Mouse (Mus musculus) hindbrain, embryonic 14.5 days (tissue): ENCODE data around the gene Ing3. TPM values are rescaled to one million over a fixed set of nuclear protein-coding genes. Genes with fewer than 3 reads are reported as not detected.
A peak's percentile ranks its signal among the peaks of the same experiment; 100 is the strongest.

Source experiments
- ATAC-seq: fragments of 200-750 bp; cut with Nextera tagmentation; 2 replicates; pipeline ENCODE4 v1.8.0; 2017; ENCODE audit warnings: moderate number of reproducible peaks, mild to moderate bottlenecking, moderate TSS enrichment, moderate library complexity; ENCODE audit not compliant: low FRiP score
- DNase-seq: peaks from one replicate; pipeline ENCODE4 v3.0.0-alpha.2; 2015; ENCODE audit warnings: low spot score
- H3K27ac ChIP-seq: fragments of 300-500 bp; sonication (generic); 2 replicates; pipeline ENCODE4 v1.5.1; 2014; ENCODE audit warnings: mild to moderate bottlenecking, moderate library complexity
- H3K27me3 ChIP-seq: fragments of 300-500 bp; sonication (generic); 2 replicates; pipeline ENCODE4 v1.6.1; 2014; ENCODE audit warnings: mild to moderate bottlenecking, low read length, mixed read lengths; ENCODE audit not compliant: control insufficient read depth, insufficient read depth
- H3K36me3 ChIP-seq: fragments of 300-500 bp; sonication (generic); replicated peaks from 2 replicates; pipeline ENCODE4 v1.6.1; 2014; ENCODE audit not compliant: control insufficient read depth, insufficient read depth
- H3K4me1 ChIP-seq: fragments of 300-500 bp; sonication (generic); replicated peaks from 2 replicates; pipeline ENCODE4 v1.6.1; 2014; ENCODE audit warnings: antibody characterized with exemption, low read length, mixed read lengths; ENCODE audit not compliant: control insufficient read depth, insufficient read depth
- H3K4me2 ChIP-seq: fragments of 300-500 bp; sonication (generic); replicated peaks from 2 replicates; pipeline ENCODE4 v1.6.1; 2014; ENCODE audit warnings: mild to moderate bottlenecking, moderate library complexity
- H3K4me3 ChIP-seq: fragments of 300-500 bp; sonication (generic); replicated peaks from 2 replicates; pipeline ENCODE4 v1.5.1; 2014; ENCODE audit warnings: mild to moderate bottlenecking, low read length
- H3K9ac ChIP-seq: fragments of 300-500 bp; sonication (generic); 2 replicates; pipeline ENCODE4 v1.6.1; 2014
- H3K9me3 ChIP-seq: fragments of 300-500 bp; sonication (generic); 2 replicates; pipeline ENCODE4 v1.6.1; 2016; ENCODE audit warnings: low read length; ENCODE audit not compliant: control insufficient read depth
- WGBS: fragments of 180-500 bp; shearing (Covaris S2); extraction: QIAGEN DNeasy Blood & Tissue Kit; methylation state at CpG from one replicate; pipeline ENCODE4 v1.1.7; 2014; 5-methylcytosine and 5-hydroxymethylcytosine counted together
- polyA plus RNA-seq: library from polyadenylated mRNA; unstranded; fragments of >200 nt; fragmentation: Nextera tagmentation; extraction: Ambion mirVana; gene quantifications from 2 replicates; pipeline ENCODE4 v1.2.1, GENCODE M21; 2014

The Ing3 gene
- polyA plus RNA-seq, 1 experiment from 2014 or later: 40.4 TPM

GRCm38 (mm10) chr6:22002521-22003199 is 53.3 kb downstream of the Ing3 start:
- Histone ChIP-seq H3K4me3 (no peak overlapping the region), H3K9ac (no peak overlapping the region), H3K9me3 (no peaks in the 10 kb centered on the region), H3K36me3 (no peaks in the 10 kb centered on the region), H3K27me3 (no peaks in the 10 kb centered on the region), H3K4me2 (peak overlapping the region; percentile 24; the same call in 1 of the 2 replicates), H3K27ac (0 out of 2 replicates have a peak overlapping the region, but pooled peaks have one; percentile 17), H3K4me1 (peaks cover 6% of the 10 kb centered on the region; the same call in 1 of the 2 replicates)
- 46% methylated on average over 17 of the region's 17 CpGs for WGBS
- ATAC-seq (no peak), DNase-seq (no peak)

DNA sequence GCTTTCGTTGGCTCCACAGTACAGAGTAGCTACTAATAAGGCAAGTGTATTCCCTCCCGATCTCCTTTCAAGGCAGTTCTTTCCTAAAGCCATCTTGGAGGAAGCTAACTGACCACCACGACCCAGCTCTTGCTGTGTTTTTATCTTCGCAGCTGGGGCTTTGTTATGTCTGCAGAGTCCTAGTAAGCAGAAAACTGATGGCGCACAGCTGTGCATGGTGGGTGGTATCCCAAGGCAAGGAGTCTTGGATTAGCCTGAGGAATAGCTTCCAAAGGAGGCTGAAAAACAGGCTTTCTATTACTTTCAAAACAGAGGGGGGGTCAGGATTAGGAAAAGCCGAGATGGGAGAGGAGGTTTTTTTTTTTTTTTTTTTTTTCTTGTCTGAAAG is 53.8 kb downstream of the Ing3 start:
- Histone ChIP-seq H3K4me2 (peak overlapping the region; percentile 24; the same call in 1 of the 2 replicates), H3K4me1 (peaks cover 6% of the 10 kb centered on the region; the same call in 1 of the 2 replicates), H3K27ac (no peak overlapping the region), H3K9me3 (no peaks in the 10 kb centered on the region), H3K27me3 (no peaks in the 10 kb centered on the region), H3K9ac (no peak overlapping the region), H3K4me3 (no peak overlapping the region), H3K36me3 (no peaks in the 10 kb centered on the region)
- 6% methylated on average over 6 of the region's 6 CpGs for WGBS
- DNase-seq (no peak), ATAC-seq (no peak)

- no peak overlapping the region for H3K4me2 ChIP-seq
Measured at GRCm38 (mm10) chr6:22003959-22004543, 54.7 kb downstream of the Ing3 start.

DNA sequence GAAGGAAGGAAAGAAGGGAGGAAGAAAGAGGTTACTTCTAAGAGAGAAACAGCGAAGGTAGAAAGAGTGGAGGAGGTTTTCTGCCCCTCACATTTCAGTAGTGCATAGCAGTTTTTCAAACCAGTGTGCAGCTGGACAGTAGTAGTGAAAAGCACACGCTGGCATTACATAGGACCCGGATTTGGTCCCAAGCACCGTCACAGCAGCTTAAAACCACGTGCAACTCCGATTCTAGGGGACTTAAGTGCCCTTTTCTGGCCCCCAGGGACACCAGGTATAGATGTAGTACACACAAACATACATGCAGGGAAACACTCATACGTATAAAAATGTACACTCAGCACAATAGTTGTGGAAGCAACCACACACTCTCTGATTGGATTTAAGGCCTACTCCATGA is 59.0 kb downstream of the Ing3 start:
- H3K9ac ChIP-seq: no peak overlapping the region
- no peaks in the 10 kb centered on the region for H3K27me3 ChIP-seq
- WGBS: 93% methylated on average over 7 of the region's 7 CpGs
- H3K4me2 ChIP-seq: no peak overlapping the region
- no peaks in the 10 kb centered on the region for H3K9me3 ChIP-seq
- H3K4me1 ChIP-seq: no peaks in the 10 kb centered on the region
- H3K4me3 ChIP-seq: no peak overlapping the region
- ATAC-seq (no peak), DNase-seq (no peak)
- no peaks in the 10 kb centered on the region for H3K36me3 ChIP-seq
- no peak overlapping the region for H3K27ac ChIP-seq

More at GRCm38 (mm10) chr6:22003959-22004543, 54.7 kb downstream of the Ing3 start:
- no peak overlapping the region for H3K27ac ChIP-seq
- H3K27me3 ChIP-seq: no peaks in the 10 kb centered on the region
- no peaks in the 10 kb centered on the region for H3K36me3 ChIP-seq
- ATAC-seq: no peak
- no peak overlapping the region for H3K9ac ChIP-seq
- DNase-seq: no peak
- H3K4me1 ChIP-seq: peaks cover 6% of the 10 kb centered on the region; the same call in 1 of the 2 replicates
- WGBS: 92% methylated on average over 10 of the region's 10 CpGs
- H3K9me3 ChIP-seq: no peaks in the 10 kb centered on the region
- H3K4me3 ChIP-seq: no peak overlapping the region

DNA sequence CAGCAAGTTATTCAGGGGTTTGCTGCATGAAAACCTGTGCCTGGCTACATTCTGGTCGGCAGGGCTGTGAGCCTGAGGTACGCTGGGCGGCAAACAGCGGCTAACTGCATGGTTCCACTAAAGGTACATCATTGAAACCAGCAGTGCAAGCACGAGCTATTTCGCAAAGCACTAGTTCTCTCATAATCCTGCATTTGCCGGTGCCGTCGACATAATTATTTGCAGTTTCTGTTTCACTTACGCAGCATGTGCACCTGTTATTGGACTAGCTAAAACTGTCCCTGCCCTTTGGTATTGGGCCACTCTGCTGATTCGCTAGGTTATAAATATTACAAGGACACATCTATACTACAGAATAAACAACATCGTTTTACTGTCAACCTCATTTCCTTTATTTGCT is 60.9 kb downstream of the Ing3 start:
- Histone ChIP-seq H3K36me3 (no peaks in the 10 kb centered on the region), H3K27me3 (no peaks in the 10 kb centered on the region), H3K4me1 (no peaks in the 10 kb centered on the region), H3K4me2 (no peak overlapping the region), H3K9me3 (no peaks in the 10 kb centered on the region), H3K9ac (no peak overlapping the region), H3K27ac (no peak overlapping the region), H3K4me3 (no peak overlapping the region)
- ATAC-seq (no peak), DNase-seq (no peak)
- 92% methylated on average over 12 of the region's 12 CpGs for WGBS

DNA sequence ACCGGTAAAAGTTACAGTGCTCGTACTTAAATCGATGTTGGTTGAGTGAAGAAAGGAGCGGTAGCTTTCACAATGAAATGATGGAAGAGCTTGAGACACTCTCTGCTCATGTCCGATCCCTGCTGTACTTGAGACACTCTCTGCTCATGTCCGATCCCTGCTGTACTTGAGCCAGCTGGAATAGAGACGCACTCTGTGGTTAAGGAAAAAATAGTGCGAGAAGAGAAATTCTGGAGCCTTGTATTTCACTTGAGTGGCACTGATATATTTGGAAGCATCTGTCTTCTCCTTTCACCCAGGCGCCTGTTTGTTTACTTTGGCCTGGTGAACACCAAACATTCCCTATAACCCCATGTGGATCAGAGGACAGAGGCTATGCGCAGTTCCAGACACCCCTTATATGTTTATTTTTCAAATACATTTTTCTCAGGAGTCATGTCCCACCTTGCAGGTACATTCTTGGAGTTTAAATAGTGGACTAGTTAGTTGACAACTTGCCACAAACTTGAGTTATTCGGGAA is 61.5 kb downstream of the Ing3 start:
- no peak overlapping the region for H3K4me3 ChIP-seq
- 95% methylated on average over 11 of the region's 11 CpGs for WGBS
- H3K4me1 ChIP-seq: no peaks in the 10 kb centered on the region
- ATAC-seq (no peak), DNase-seq (no peak)
- H3K4me2 ChIP-seq: no peak overlapping the region
- no peaks in the 10 kb centered on the region for H3K9me3 ChIP-seq
- H3K27ac ChIP-seq: no peak overlapping the region
- H3K9ac ChIP-seq: no peak overlapping the region
- H3K27me3 ChIP-seq: no peaks in the 10 kb centered on the region
- no peaks in the 10 kb centered on the region for H3K36me3 ChIP-seq

GRCm38 (mm10) chr6:22011546-22011945 is 62.2 kb downstream of the Ing3 start:
- H3K4me3 ChIP-seq: no peak overlapping the region
- H3K9me3 ChIP-seq: no peaks in the 10 kb centered on the region
- no peak overlapping the region for H3K27ac ChIP-seq
- no peaks in the 10 kb centered on the region for H3K4me1 ChIP-seq
- no peak overlapping the region for H3K4me2 ChIP-seq
- H3K27me3 ChIP-seq: no peaks in the 10 kb centered on the region
- WGBS: 88% methylated on average over 2 of the region's 2 CpGs
- DNase-seq (no peak), ATAC-seq (no peak)
- H3K9ac ChIP-seq: no peak overlapping the region
- no peaks in the 10 kb centered on the region for H3K36me3 ChIP-seq

DNA sequence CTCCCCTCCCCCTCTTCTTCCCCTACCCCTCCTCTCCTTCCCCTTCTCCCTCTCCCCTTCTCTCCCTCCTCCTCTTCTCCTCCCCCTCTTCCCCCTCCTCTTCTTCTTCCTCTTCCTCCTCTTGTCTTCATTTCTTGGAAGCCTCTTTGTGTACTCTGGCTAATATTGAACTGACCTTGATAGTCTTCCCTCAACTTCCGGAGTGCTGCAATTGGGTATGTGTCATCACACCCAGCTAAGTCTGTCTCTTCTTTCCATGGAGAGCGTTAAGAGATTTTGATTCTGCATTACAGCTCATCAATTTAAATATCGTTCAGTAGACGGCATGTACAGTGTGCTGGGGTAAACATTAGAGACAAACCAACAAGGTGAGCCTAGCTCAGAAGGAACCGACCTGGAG is 62.7 kb downstream of the Ing3 start:
- Histone ChIP-seq H3K4me3 (no peak overlapping the region), H3K36me3 (no peaks in the 10 kb centered on the region), H3K4me1 (no peaks in the 10 kb centered on the region), H3K4me2 (no peak overlapping the region), H3K27me3 (no peaks in the 10 kb centered on the region), H3K9me3 (no peaks in the 10 kb centered on the region), H3K27ac (no peak overlapping the region), H3K9ac (no peak overlapping the region)
- WGBS: 92% methylated on average over 5 of the region's 5 CpGs
- ATAC-seq: no peak
- no peak for DNase-seq

GRCm38 (mm10) chr6:22012501-22012900 is 63.1 kb downstream of the Ing3 start:
- Histone ChIP-seq H3K4me2 (no peak overlapping the region), H3K27ac (no peak overlapping the region), H3K27me3 (no peaks in the 10 kb centered on the region), H3K36me3 (no peaks in the 10 kb centered on the region), H3K9ac (no peak overlapping the region), H3K4me1 (no peaks in the 10 kb centered on the region), H3K4me3 (no peak overlapping the region), H3K9me3 (no peaks in the 10 kb centered on the region)
- no peak for ATAC-seq
- no peak for DNase-seq
- 92% methylated on average over 5 of the region's 5 CpGs for WGBS
